Mouse (Mus musculus): ENCODE measurements at regions not wholly inside any gene's neighbourhood (a gene's known extent, or its start where the extent isn't known, plus 50 kb on each side); places are given as distances from the start of the nearest gene placed in this dataset.

DNA sequence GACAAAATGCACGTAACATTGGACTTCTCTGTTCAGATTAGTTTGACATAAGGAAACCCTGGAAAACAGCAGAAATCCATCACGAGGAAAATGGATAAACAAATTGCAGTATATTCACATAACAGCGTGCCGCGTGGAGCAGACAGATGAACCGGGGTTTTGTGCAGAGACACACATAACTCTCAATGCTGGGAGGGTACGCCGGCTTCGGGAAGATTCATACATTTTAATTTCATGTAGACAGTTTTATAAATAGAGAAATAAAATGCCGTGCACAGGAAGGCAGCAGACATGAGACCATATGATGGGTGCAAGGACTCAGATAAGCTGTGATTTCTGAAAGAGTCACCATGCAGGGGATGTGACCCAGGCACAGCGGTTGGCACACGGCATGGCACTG lies 489.9 kb upstream of the Fam19a5 start:
- no peak for ATAC-seq (replicated peaks; ENCODE audit: low read depth, poor library complexity, severe bottlenecking)

DNA sequence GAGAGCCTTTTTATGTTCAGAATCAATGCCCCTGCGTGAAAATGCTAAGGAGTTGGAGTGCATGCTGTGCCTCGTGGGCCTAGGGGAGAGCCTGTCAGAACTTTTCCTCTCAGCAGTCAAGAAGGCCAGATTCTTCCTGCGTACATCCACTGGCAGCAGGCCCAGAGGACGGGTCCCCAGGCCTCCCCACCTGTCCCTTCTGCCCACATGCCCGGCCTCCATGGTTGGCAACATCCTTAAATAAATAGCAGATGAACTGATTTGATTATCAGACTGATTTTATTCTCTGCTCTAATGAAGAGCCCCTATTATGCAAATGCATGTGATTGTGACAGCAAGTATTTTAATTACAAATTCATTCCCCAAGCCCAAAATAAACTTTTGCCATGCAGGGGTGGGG lies 479.2 kb upstream of the Fam19a5 start:
- no peak for ATAC-seq (replicated peaks; ENCODE audit: low read depth, poor library complexity, severe bottlenecking)

DNA sequence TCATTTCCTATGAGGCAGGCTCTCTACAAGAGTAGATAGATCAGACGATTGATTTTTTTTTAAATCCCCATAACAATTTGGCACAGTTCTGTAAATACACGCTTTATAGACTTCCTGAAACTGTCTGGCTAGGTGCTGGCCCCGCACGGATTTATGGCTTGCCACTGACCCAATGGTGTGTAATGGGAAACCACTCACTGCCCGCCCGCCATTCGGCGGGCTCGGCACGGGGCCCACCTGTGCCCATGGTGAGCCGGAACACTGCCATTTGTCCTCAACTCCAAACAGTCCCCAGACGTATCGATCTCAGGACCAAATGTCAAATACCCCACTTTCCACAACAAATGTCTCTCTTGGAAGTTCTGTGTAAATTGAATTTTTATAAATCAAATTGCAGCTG lies 475.8 kb upstream of the Fam19a5 start:
- no peak for ATAC-seq (replicated peaks; ENCODE audit: low read depth, poor library complexity, severe bottlenecking)

DNA sequence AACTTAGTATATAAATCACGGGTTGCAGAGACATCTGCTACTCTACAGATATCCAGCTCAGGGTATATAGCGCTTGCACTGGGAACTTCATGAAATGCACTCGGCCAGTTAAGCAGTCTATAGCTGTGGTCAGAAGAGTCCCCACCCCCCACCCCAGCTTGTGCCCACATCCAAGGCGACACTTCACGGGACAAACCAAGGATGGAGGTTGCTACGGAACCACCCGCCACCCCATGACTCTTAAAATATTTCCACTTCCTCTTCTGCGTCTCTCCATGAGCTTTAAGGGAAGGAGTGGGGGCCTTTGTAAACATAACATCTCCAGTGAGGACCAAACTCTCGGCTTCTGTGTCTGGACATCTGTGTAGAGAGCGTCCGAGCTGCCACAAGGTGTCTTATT lies 469.5 kb upstream of the Fam19a5 start:
- ATAC-seq (replicated peaks; ENCODE audit: low read depth, poor library complexity, severe bottlenecking): peak; percentile 66

DNA sequence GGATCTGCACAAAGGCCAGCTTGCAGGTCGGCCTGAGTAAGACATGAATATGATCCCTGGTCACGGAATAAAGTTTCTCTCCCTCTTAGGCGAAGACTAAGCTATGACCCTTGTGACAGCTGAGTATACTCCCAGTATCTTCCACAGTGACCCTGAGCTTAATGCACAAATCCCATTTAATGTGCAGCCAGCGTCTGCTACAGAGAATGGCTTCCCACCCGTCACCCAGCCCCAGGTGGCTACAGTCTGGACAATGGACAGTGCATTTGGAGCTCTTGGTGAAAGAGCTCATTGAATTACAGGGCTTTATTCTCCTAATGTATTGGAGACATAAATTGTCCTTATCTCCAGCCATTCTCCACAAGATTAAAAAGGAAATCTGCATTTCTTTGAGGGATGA lies 454.3 kb upstream of the Fam19a5 start:
- no peak for ATAC-seq (replicated peaks; ENCODE audit: low read depth, poor library complexity, severe bottlenecking)

DNA sequence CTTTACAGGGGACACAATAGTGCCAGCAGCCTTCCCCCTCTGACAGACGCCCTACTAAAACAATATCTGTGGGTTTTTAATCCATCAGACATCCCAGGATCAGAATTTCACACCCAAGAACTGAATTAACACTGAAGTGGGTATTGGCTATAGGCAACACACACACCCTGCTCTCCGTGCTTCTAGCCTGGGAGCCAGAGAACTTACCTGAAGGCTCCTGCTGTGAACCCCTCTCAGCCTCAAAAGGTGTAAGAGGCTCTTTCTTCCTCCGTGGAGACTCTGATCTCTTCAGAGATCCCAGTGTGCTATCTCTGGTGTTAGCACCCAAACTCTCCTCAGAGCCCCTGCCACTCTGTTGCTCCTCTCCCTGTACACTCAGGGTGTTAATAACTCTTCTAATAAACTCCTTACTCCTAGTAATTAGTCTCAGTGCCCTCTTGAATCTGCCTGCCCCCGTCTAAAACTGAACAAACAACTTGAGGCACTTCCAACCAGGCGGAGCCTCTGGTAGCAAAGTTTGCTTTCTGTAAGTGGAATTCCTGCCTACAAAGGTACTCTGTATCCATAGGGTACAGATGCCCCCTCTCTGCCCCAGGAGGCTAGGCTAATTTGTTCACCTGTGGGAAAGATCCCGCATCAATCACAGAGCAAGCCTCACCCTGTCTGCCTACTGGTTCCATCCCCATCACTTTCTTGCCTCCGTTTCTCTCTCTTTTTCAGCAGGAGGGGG lies 452.9 kb upstream of the Fam19a5 start:
- no peak for ATAC-seq (replicated peaks; ENCODE audit: low read depth, poor library complexity, severe bottlenecking)

DNA sequence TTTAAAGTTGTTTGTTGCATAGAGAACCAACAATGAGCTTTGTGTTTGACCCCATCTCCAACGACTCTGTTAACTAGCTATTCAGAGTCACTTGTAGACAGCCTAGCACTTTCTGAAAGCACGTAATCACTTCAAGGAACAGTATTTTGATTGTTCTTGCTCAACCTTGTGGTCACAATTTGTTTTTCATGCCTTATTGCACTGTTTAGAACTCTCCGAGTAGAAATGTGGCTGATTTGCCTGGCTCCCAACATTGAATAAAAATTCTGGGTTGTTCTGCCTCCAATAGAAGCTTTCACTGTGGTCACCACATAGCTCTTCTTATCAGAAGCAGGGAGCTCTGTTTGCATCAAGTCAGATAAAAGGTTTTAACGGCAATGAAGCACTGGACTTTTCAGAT lies 446.9 kb upstream of the Fam19a5 start:
- no peak for ATAC-seq (replicated peaks; ENCODE audit: low read depth, poor library complexity, severe bottlenecking)

DNA sequence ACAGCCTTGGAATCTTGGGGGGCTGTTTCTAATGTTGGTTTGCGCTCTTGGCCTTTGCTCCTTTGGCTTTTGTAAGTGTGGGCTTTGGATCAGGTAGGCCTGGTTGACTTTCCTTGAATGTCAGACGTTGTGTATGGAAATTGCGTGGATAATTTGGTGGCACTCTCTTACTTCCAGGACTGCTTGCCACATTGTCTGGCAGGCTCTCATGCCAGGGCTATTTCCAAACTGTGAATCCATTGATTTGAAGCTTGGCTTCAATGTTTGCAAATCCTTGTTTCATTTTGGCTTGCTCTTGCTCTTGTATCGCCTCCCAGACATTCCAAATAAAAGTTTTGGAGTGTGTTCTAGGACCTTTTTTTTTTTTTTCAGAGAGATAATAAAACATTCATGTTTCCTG lies 443.0 kb upstream of the Fam19a5 start:
- ATAC-seq (replicated peaks; ENCODE audit: low read depth, poor library complexity, severe bottlenecking): no peak

DNA sequence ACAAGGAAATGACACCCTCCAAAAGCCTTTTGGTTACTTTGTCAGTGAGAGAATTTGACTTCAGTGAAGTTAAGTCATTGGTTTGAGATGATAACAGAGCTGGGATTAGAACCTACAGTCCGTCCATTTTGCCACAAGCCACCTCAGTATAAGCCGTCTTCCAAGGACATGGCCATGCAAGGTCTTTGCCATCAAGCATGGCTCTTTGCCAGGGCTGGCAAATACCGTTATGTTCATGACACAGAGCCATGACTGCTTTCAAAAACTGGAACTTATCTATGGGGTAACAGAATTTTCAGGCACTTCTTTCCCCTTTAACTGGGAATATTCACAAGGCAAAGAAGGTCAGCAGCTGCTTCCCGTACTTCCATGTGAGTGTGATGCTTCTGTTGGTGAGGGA lies 441.9 kb upstream of the Fam19a5 start:
- no peak for ATAC-seq (replicated peaks; ENCODE audit: low read depth, poor library complexity, severe bottlenecking)

DNA sequence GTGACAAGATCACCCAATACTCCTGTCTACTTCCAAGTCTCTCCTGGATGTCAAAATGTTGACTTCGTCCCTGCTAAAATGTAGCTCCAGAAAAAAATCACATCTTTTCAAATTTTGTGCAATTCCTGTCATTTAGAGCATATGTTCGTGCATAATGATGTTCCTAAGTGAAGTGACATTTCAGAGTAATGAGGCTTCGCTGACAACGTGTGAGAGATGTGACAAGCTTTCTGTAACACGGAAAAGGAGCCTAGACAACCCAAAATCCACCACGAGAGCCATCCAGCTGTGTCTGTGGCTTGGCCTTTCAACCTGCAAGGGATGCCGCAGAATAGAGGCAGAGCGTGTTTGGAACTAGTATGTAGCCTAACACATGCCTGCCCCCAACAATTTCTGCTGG lies 438.1 kb upstream of the Fam19a5 start:
- no peak for ATAC-seq (replicated peaks; ENCODE audit: low read depth, poor library complexity, severe bottlenecking)

DNA sequence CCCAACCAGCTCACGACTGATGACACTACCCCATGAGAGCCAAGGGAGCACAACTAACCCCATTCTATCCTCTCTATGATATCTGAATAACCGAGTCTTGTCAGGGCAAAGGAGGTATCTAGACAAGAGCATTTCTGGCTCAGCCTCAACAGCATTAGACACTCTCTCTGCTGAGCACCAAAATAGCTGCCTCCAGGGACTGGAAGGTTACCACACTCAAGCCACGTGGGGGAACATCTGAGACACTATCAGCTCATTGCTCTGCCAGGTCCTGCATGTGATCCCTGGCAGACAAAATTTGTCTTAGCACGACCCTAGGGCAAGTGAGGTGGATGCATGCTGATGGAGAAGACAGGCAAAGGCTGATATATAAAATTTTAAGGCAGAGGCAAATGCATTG lies 436.4 kb upstream of the Fam19a5 start:
- no peak for ATAC-seq (replicated peaks; ENCODE audit: low read depth, poor library complexity, severe bottlenecking)

DNA sequence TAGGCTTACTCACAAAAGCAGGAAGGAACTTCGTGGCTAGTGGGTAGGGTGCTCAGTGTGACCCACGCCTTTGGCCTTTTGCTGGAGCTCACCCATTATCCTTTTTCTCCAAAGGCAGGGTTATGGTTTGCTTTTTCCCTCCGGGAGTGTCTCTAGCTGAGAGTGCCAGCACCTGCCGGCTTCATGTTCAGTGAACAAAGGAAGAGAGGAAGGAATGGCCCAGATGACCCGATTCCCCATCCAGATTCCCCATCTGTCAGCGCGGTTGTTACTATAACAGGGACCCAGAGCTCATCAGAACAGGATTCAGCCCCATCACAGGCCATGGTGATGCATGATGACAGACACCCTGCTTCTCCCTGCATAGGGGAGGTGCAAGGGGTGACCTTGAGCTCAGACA lies 435.7 kb upstream of the Fam19a5 start:
- no peak for ATAC-seq (replicated peaks; ENCODE audit: low read depth, poor library complexity, severe bottlenecking)

DNA sequence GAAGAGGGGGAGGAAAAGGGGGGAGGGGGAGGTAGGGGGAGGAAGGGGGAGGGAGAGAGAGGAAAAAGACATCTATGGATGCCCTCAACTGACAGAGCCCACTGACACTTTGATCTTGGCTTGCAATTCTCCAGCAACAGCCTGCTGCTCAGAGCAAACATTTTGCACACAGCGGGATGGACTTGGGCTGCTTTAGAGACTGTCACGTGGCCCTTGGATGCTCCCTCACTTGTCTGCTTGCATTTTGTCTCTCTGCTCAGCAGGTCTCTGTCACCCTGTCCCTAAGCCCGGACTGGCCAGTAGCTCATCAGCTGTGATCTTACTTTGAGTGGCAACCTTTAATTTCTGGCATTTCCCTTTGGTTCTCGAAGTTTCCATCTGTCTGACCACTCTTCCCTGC lies 421.4 kb upstream of the Fam19a5 start:
- ATAC-seq (replicated peaks; ENCODE audit: low read depth, poor library complexity, severe bottlenecking): no peak

DNA sequence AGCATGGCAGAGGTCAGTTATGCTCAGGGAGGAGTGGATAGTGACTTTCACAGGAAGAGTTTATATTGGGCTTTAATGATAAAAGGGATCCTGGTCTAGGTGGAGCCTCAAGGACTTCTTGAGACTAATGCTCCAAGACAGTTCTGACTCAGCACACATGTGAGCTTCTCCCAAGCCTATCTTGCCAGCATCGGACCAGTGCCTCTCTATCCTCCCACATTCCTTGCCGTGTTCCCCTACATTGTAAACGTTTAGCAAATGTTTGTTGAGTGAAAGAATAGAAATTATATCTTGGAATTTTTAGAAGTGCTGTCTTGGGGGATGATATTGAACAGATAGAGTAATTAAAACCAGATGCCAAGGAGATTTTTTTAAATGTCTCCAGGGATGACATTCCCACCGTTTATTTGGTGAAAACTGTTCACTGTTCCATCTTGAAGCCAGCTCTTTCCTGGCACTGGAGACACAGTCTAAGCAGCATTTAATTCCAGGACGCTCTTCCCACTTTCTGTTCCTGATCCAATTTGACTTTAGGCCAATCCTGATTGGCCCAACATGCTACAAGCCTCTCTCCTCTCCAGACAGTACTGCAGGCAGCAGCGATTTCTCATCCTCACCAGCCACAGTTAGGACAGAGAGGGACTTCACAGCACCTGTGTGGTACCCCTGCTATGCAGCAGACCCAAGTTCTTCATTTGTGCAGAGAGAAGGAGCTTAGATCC lies 418.5 kb upstream of the Fam19a5 start:
- no peak for ATAC-seq (replicated peaks; ENCODE audit: low read depth, poor library complexity, severe bottlenecking)

DNA sequence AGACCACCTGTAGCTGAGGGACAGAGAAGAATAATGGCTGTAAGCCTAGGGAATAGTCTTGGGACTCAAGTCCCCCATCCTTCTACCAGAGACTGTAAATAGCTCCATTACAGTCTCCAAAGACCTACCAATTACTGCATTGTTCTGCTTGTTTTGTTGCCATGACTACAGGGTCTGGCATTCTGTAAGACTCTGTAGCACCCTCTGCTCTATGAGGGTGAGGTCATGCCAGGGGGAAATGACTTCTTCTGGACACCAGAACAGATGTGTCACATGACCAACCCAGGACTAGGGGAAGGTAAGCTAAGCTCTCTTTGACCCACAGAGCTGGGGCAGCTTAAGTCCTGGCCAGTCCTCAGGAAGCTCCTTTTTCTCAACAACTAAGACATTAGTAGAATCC lies 405.2 kb upstream of the Fam19a5 start:
- ATAC-seq (replicated peaks; ENCODE audit: low read depth, poor library complexity, severe bottlenecking): no peak

DNA sequence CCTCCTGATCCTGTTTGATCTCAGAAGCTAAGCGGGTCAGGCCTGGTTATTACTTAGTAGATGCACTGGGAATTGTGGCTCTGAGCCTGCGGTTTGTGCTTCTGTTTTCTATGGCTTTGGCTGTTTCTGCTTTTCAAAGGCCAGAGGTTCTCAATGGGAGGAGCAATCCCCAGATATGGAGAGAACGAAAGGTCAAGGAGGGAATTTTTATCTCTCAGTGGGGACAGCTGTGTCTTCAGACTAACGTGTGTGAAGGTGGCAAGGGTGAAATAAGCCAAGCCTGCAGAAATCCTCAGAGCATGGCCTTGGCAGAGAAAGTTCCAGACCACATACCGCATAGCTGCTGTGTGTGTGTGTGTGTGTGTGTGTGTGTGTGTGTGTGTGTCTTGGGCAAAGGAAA lies 375.0 kb upstream of the Fam19a5 start:
- ATAC-seq (replicated peaks; ENCODE audit: low read depth, poor library complexity, severe bottlenecking): no peak

DNA sequence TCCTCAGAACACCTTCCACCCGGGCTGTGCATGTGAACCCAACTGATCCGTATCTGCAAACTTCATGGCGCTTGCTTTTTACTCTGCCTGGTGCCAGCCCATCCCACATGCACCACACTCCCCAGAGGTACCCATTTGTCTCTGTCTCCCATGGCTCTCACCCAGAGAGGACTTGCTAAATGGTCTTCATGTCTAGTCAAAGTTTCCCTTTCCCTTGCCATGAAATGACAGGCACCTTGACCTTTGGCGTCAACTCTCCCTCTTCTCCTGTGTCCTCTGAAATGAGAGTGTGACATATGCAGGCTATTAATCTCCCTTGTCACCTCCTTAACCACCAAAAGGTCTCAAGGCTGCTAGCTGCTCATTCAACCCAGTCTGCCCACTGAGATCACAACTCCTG lies 373.2 kb upstream of the Fam19a5 start:
- ATAC-seq (replicated peaks; ENCODE audit: low read depth, poor library complexity, severe bottlenecking): no peak

DNA sequence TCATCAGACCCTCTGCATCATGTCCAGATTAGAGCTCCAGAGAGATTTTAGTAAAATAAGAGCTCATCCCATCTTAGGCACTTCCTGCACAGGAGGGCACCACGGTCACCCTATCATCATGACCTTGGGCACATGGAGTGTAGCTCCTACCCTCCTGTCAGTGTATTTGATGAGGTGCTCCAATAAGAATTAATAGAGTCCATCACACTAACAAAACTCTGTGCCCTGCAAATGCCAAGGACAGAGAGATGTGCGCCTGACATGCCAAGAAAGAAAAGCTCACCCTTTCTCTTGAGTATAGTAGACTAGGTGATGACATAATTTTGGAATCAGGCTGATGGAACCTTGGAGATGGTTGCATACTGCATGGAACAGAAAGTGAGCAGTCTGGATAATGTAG lies 371.0 kb upstream of the Fam19a5 start:
- no peak for ATAC-seq (replicated peaks; ENCODE audit: low read depth, poor library complexity, severe bottlenecking)

DNA sequence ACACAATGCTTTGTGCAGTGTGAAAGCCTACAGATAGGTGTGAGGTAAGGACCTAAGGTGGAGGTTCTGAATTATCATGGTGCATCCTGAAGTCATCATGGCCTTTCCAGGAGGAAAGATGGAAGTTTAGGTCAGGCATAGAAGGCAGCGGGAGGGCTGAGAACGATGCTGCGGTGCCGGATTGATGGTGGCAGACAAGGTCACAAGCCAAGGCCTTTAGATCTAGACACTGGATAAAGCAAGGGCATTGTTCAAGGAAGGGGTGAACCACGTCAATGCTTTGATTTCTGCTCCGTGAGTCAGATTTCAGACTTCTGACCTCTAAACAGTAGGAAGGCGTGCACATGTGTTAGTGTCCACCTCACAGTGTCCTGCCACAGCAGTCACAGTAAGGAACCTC lies 365.5 kb upstream of the Fam19a5 start:
- no peak for ATAC-seq (replicated peaks; ENCODE audit: low read depth, poor library complexity, severe bottlenecking)

DNA sequence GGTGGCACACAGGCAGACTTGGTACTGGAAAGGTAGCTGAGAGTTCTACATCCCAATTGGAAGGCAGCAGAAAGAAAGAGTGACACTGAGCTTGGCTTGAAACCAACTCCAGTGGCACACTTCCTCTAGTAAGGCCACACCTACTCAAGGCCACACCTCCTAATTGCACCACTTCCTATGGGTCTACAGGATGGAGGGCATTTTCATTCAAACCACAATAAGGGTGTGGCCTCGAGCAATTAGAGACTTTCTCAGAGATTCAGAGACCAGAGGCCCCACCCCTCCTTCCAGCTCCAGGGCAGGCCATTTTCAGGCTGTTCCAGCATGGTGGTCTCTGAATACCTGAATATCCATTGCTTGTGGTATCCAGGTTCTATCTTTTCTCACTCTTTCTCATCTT lies 363.3 kb upstream of the Fam19a5 start:
- no peak for ATAC-seq (replicated peaks; ENCODE audit: low read depth, poor library complexity, severe bottlenecking)

DNA sequence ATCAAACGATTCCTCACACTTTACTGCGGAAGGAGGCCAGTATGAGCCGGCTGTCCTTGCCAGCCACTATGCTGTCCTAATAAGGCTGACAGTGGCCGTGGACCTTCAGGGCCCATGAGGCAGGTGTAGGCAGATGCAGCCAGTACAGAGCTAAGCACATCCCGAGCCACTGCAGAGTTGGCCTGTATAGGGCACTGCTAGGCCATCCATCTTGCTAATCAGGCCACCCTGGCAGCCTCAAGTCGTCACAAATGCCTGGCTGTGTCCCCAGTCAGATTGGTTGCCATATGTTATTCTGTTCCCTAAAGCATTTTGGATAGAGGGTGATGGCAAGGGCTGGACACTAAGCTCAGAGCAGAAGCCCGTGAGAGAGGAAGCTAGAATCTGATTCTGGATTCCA lies 359.9 kb upstream of the Fam19a5 start:
- no peak for ATAC-seq (replicated peaks; ENCODE audit: low read depth, poor library complexity, severe bottlenecking)

DNA sequence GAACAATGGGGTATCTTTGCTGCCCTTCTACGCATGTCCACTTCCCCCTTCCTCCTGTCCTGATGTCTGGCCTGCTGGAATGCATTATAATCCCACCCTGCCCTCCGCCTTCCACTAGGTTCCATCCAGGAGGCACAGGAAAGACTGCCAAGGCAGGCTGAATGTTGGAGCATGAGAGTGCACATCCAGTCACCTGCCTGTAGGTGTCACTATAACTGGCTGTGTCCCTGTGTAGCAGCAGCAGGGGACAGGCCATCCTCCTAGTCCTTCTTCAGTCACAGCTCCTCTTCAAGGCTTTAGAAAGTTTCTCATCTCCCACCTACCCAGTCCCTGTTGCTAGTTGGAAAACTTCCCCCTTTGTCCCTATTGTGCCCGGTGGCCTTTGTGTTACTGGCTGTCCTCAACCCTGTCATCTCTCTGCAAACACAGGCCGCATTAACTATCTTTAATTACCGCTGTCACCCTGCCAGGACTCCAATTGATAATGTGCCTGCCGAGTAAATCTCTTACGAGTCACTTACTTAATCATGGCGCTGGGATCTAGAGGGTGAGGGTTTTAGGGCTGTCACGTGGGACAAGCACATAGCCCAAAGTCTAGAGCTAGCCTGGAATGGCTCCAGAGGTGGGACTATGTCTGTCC lies 355.2 kb upstream of the Fam19a5 start:
- no peak for ATAC-seq (replicated peaks; ENCODE audit: low read depth, poor library complexity, severe bottlenecking)
